Mouse (Mus musculus): Measurements from ENCODE around the gene S100a2.

The S100a2 gene

DNA sequence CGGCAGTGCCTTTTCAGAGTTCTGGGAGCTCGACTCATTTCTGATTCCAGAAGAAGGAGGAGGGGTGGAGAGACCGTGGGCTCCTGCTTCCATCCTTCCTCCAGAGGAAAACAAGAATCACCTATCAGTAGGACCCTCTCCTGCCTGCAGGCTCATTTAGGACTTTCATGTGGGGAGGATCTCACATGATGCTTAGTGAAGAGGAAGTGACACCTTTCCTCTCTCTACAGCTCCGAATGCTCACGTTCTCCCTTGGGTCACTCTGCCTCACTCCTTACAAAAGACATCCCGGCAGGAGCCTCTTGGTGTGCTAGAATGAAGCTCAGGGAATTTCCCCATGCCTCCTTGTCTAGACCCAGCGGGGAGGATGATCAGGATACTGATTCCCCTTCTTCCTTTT, 31.5 kb downstream of the S100a2 start:
- DNase-seq = no peak

- DNase-seq = peak; percentile 69
Observed at GRCm38 (mm10) chr3:90623435-90624071, 33.5 kb downstream of the S100a2 start.

- DNase-seq = no peak
Observed at GRCm38 (mm10) chr3:90625496-90625895, 35.4 kb downstream of the S100a2 start.

- DNase-seq = no peak
Observed at GRCm38 (mm10) chr3:90626266-90627021, 36.4 kb downstream of the S100a2 start.

DNA sequence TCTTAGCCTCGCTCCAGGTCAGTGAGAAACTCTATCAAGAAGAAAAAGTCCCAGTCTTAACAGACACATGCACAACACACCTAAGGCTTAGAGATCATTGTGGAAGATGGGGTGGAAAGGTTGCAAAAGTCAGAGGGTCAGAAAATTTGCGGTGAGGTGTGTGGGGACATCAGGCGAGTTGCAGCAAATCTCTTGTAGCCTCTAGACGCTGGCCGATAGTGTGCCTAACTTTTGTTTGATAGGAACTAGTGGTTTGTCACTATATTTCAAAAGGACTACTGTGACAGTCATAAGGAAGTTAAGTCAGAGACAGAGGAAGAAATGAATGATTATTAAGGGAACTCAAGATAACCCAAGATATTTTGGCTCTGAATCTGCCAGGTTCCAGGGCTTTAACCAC, 37.3 kb downstream of the S100a2 start:
- DNase-seq = no peak

DNA sequence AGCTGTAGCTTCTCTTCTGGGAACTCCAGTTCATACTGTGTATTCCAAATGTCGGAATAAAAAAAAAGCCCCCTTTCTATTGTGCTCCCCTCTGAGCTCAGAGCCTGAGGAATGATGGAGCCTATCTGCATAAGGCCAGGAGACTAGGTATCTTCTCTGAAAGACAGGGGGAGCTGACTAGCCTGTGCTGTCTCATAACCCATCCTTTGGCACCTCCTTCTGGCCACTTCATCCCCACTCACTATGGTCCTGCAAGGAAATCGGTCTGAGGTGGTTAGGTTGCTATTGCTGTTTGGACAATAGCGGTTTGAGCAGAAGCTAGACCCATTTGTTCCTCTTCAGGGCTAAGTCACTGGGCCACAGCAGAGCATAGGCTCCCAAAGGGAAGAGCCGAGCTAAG, 37.8 kb downstream of the S100a2 start:
- DNase-seq = peak; percentile 33

- no peak for DNase-seq
Observed at GRCm38 (mm10) chr3:90629298-90629697, 39.3 kb downstream of the S100a2 start.

GRCm38 (mm10) chr3:90631984-90632383, 41.9 kb downstream of the S100a2 start:
- no peak for DNase-seq

DNA sequence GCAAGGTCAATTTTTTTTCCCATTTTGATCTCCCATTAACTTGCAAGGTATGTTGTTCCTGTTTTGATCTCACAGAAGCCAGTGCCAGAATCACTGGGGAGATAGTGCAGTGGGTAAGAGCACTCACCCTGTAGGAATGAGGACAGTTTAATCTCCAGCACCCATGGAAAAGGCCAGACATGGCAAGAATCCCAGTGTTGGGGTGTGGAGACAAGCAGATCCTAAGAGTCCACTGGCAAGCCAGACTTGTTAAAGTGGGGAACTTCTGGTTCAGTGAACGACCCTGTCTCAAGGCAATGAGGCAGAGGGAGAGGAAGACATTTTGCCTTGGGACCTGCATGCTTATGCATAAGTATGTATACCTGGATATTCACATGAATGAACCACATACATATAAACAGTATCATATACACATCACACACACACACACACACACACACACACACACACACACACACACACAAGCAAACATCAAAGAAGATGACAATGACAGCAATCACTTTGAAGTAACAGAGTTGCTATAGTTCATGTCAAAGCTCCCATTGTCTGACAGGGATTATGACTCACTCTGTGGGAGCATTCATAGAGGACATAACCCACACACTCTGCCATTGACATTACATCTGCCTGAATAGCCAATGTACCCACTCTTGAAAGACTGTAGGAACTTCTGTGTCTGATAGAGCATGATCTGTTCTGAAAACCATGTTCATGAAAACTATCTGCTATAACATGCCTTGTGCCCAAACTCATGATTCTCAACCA, 48.6 kb downstream of the S100a2 start:
- DNase-seq = no peak

DNA sequence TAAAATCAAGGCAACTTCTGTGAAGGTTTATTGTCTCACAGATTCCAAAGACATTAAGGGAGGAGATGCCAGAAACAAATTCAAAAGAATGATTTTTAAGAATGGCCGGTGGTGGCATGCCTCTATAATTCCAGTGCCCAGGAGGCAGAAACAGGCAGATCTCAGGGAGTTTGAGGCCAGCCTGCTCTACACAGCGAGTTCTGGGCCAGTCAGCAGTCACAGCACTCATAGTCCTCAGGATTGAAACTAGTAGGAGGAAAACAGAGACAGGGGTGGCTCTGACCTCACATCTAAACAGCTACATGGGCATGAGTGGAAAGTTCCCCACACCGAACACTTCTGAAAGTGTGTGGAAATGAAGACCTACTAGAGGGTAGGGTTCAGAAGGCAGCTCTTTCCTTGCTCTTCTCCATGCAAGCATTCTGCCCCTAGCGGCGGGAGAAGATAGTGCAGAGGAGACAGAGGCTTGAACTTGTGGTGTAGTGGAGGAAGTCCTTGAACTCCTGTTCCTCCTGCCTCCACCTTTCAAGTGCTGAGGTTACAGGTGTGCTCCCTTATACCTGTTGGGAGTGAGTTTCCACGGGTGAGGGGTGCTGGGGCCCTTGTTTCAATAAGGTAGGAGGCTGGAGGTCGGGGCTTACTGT, 49.6 kb downstream of the S100a2 start:
- DNase-seq = peak; percentile 70

DNA sequence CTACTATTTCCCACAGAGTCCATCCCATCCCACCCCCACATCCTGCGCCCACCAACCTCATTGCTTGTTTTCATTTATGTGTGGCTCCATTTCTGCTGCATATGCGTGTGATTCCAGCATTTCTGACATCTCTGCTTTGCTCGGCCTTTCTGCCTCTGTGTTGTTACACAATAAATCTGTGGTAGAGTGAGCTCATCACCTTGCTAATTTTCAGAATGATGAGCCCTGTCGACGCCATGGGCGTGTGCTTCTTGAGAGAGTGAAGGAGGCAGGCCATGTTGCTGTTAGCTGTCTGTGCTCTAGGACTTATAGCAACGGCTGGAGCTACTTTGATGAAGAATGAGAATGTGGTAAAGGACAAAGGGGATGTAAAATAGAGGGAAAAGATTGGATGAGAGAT, 50.9 kb downstream of the S100a2 start:
- no peak for DNase-seq
